Mouse (Mus musculus) midbrain, embryonic 13.5 days (tissue): ENCODE results near the gene Tmx1. TPM values are rescaled to one million over a fixed set of nuclear protein-coding genes. Genes with fewer than 3 reads are reported as not detected.

Experiments
- ATAC-seq: fragments of 200-750 bp; cut with Nextera tagmentation; 2 replicates; pipeline ENCODE4 v1.8.0; 2017; ENCODE audit warnings: mild to moderate bottlenecking, moderate TSS enrichment, moderate library complexity
- H3K27ac ChIP-seq: fragments of 300-500 bp; sonication (generic); 2 replicates; pipeline ENCODE4 v1.5.1; 2015; ENCODE audit warnings: inconsistent platforms, mild to moderate bottlenecking, moderate library complexity
- H3K27me3 ChIP-seq: fragments of 300-500 bp; sonication (generic); 2 replicates; pipeline ENCODE4 v1.6.1; 2015; ENCODE audit warnings: mild to moderate bottlenecking, inconsistent platforms
- H3K36me3 ChIP-seq: fragments of 300-500 bp; sonication (generic); 2 replicates; pipeline ENCODE4 v1.6.1; 2015; ENCODE audit warnings: mild to moderate bottlenecking, inconsistent platforms
- H3K4me1 ChIP-seq: fragments of 300-500 bp; sonication (generic); replicated peaks from 2 replicates; pipeline ENCODE4 v1.6.1; 2015; ENCODE audit warnings: inconsistent platforms
- H3K4me2 ChIP-seq: fragments of 300-500 bp; sonication (generic); replicated peaks from 2 replicates; pipeline ENCODE4 v1.6.1; 2015; ENCODE audit warnings: moderate library complexity, mild to moderate bottlenecking, inconsistent platforms
- H3K4me3 ChIP-seq: fragments of 300-500 bp; sonication (generic); replicated peaks from 2 replicates; pipeline ENCODE4 v1.5.1; 2015; ENCODE audit warnings: mild to moderate bottlenecking, inconsistent platforms
- H3K9ac ChIP-seq: fragments of 300-500 bp; sonication (generic); replicated peaks from 2 replicates; pipeline ENCODE4 v1.6.1; 2015; ENCODE audit warnings: mild to moderate bottlenecking, inconsistent platforms
- H3K9me3 ChIP-seq: fragments of 300-500 bp; sonication (generic); 2 replicates; pipeline ENCODE4 v1.6.1; 2016; ENCODE audit warnings: mild to moderate bottlenecking, inconsistent platforms
- WGBS: fragments of 180-500 bp; shearing (Covaris S2); methylation state at CpG from one replicate; pipeline ENCODE4 v1.1.7; 2015; 5-methylcytosine and 5-hydroxymethylcytosine counted together
- polyA plus RNA-seq: library from polyadenylated mRNA; unstranded; fragments of >200 nt; fragmentation: Nextera tagmentation; extraction: Ambion mirVana; gene quantifications from 2 replicates; pipeline ENCODE4 v1.2.1, GENCODE M21; 2015

Tmx1 gene
- polyA plus RNA-seq, 1 experiment from 2014 or later: 139 TPM

- Histone ChIP-seq H3K4me1 (peaks cover 22% of the 10 kb centered on the region), H3K4me3 (no peak overlapping the region), H3K9ac (no peak overlapping the region), H3K36me3 (no peaks in the 10 kb centered on the region), H3K4me2 (no peak overlapping the region), H3K27me3 (no peaks in the 10 kb centered on the region), H3K9me3 (no peaks in the 10 kb centered on the region), H3K27ac (no peak overlapping the region)
- 85% methylated on average over 3 of the region's 3 CpGs for WGBS
- no peak for ATAC-seq
Measured at GRCm38 (mm10) chr12:70451533-70451932, 1.4 kb upstream of the Tmx1 start.

GRCm38 (mm10) chr12:70452143-70452542, 752 bp upstream of the Tmx1 start:
- Histone ChIP-seq H3K9me3 (no peaks in the 10 kb centered on the region), H3K27ac (no peak overlapping the region; the same call in 1 of the 2 replicates), H3K9ac (no peak overlapping the region), H3K4me2 (peak overlapping the region; percentile 64), H3K4me3 (no peak overlapping the region), H3K4me1 (peaks cover 22% of the 10 kb centered on the region), H3K36me3 (peaks cover 4% of the 10 kb centered on the region), H3K27me3 (no peaks in the 10 kb centered on the region)
- 89% methylated on average over 2 of the region's 2 CpGs for WGBS
- no peak for ATAC-seq

GRCm38 (mm10) chr12:70455226-70455625, 2.3 kb downstream of the Tmx1 start:
- H3K27me3 ChIP-seq: no peaks in the 10 kb centered on the region
- ATAC-seq: no peak
- peaks cover 22% of the 10 kb centered on the region for H3K4me1 ChIP-seq
- peaks cover 29% of the 10 kb centered on the region for H3K36me3 ChIP-seq
- peak overlapping the region; percentile 64; the same call in 1 of the 2 replicates for H3K4me2 ChIP-seq
- WGBS: 94% methylated on average over 8 of the region's 8 CpGs
- H3K27ac ChIP-seq: no peak overlapping the region
- H3K4me3 ChIP-seq: no peak overlapping the region
- H3K9ac ChIP-seq: no peak overlapping the region
- no peaks in the 10 kb centered on the region for H3K9me3 ChIP-seq

DNA sequence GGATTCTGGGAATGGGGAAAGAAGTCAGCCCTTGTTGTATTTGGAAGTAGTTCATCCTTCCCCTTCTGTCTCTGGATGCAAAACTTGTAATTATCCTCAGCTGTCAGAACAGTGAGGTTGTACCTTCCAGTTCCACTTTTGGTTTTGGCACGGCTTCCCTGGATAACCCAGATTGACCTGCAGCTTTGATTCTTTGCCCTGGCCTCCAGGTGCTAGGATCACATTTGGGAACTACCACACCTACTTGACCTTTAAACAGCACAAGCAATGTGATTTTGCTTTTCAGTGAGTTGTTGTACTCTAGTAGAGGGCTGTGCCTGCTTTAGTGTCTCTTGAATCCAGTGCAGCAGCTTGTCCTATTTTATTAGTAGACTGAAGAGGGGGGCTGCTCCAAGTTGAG, 6.7 kb downstream of the Tmx1 start:
- Histone ChIP-seq H3K4me3 (no peak overlapping the region), H3K4me2 (no peak overlapping the region), H3K9me3 (no peaks in the 10 kb centered on the region), H3K4me1 (peaks cover 8% of the 10 kb centered on the region), H3K27ac (no peak overlapping the region), H3K27me3 (no peaks in the 10 kb centered on the region), H3K9ac (no peak overlapping the region), H3K36me3 (peaks cover 54% of the 10 kb centered on the region)
- no peak for ATAC-seq
- 96% methylated on average over 1 of the region's 1 CpGs for WGBS

- no peaks in the 10 kb centered on the region for H3K27me3 ChIP-seq
- no peaks in the 10 kb centered on the region for H3K4me1 ChIP-seq
- H3K4me3 ChIP-seq: no peak overlapping the region
- no peaks in the 10 kb centered on the region for H3K9me3 ChIP-seq
- no peak overlapping the region for H3K9ac ChIP-seq
- WGBS: 87% methylated on average over 4 of the region's 4 CpGs
- peaks cover 69% of the 10 kb centered on the region for H3K36me3 ChIP-seq
- H3K27ac ChIP-seq: no peak overlapping the region
- ATAC-seq: no peak
- H3K4me2 ChIP-seq: no peak overlapping the region
Measured at GRCm38 (mm10) chr12:70464016-70464415, 11.1 kb downstream of the Tmx1 start.

DNA sequence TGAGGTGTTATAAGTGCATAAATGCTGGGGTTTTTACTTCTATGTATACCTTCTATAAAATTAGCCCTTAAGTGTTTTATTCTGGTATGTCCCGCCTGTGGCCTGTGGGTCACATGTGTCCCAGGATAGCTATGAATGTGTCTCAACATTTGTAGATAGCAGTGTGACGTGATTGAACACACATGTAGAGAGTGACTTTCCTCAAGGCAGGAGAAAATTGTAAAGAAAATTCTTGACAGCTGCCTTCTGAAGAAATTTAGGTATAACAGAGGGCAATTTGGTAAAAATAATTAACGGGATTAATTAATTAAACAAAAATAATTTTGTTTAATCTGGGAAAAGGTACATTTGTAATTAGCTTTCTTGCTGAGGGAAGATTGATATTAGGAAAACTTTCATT, 22.4 kb downstream of the Tmx1 start:
- Histone ChIP-seq H3K4me1 (no peaks in the 10 kb centered on the region), H3K4me2 (no peak overlapping the region), H3K36me3 (no peaks in the 10 kb centered on the region), H3K27ac (no peak overlapping the region), H3K27me3 (no peaks in the 10 kb centered on the region), H3K9ac (no peak overlapping the region), H3K9me3 (no peaks in the 10 kb centered on the region), H3K4me3 (no peak overlapping the region)
- 90% methylated on average over 3 of the region's 3 CpGs for WGBS
- no peak for ATAC-seq

DNA sequence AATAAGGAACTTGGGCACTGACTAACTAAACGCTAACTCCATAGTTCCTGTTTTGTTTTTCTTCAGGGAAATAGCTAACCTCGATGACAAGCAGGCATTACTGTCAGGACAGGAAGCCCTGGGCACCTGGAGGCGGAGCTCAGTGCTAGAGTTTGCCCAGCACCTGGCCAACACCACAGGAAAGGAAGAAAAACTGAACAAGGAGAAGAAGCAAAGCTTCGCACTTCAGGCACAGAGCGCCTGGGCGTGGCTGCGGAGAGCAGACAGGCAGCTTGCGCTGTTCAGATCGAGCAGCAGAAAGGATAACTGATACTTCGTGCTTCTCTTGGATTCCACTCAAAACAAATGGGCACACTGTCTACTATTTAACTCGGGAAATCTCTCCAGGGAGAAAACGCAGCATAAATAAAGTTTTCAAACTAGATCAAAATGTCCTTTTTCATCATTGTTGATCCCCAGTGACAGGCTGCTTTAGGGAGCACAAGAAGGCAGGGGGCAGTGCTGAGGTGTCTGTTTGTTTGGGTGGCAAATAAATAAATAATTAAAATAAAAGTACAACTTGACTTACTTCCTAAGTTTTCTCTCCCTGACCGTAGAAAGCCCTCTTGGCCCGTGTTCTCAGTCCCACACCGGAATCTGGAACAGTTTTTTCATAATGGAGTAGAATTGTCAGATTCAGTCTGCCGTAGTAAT, 24.1 kb downstream of the Tmx1 start:
- Histone ChIP-seq H3K27me3 (no peaks in the 10 kb centered on the region), H3K4me3 (no peak overlapping the region), H3K9ac (no peak overlapping the region), H3K9me3 (no peaks in the 10 kb centered on the region), H3K36me3 (no peaks in the 10 kb centered on the region), H3K27ac (no peak overlapping the region), H3K4me2 (no peak overlapping the region), H3K4me1 (no peaks in the 10 kb centered on the region)
- 87% methylated on average over 16 of the region's 16 CpGs for WGBS
- ATAC-seq: no peak

GRCm38 (mm10) chr12:70477593-70478287, 24.8 kb downstream of the Tmx1 start:
- Histone ChIP-seq H3K27ac (no peak overlapping the region), H3K27me3 (no peaks in the 10 kb centered on the region), H3K36me3 (no peaks in the 10 kb centered on the region), H3K4me2 (no peak overlapping the region), H3K9ac (no peak overlapping the region), H3K4me3 (no peak overlapping the region), H3K9me3 (no peaks in the 10 kb centered on the region), H3K4me1 (no peaks in the 10 kb centered on the region)
- no peak for ATAC-seq
- 78% methylated on average over 16 of the region's 16 CpGs for WGBS

DNA sequence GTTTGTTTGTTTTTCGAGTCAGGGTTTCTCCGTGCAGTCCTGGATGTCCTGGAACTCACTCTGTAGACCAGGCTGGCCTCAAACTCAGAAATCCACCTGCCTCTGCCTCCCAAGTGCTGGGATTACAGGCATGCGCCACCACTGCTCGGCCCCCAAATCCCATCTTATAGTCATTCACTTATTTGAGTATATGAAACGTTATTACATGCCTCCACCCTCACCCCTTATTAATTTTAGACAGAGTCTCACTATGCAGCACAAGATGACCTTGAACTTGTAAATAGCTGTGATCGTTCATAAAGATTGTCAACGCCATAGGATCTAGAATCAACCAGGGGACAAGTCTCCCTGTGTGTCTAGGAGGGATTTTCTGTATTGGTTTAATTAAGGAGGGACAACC, 33.1 kb downstream of the Tmx1 start:
- no peak overlapping the region for H3K27ac ChIP-seq
- H3K4me1 ChIP-seq: no peaks in the 10 kb centered on the region
- 91% methylated on average over 7 of the region's 7 CpGs for WGBS
- no peaks in the 10 kb centered on the region for H3K36me3 ChIP-seq
- no peak overlapping the region for H3K4me3 ChIP-seq
- no peak for ATAC-seq
- H3K4me2 ChIP-seq: no peak overlapping the region
- no peak overlapping the region for H3K9ac ChIP-seq
- no peaks in the 10 kb centered on the region for H3K9me3 ChIP-seq
- no peaks in the 10 kb centered on the region for H3K27me3 ChIP-seq

DNA sequence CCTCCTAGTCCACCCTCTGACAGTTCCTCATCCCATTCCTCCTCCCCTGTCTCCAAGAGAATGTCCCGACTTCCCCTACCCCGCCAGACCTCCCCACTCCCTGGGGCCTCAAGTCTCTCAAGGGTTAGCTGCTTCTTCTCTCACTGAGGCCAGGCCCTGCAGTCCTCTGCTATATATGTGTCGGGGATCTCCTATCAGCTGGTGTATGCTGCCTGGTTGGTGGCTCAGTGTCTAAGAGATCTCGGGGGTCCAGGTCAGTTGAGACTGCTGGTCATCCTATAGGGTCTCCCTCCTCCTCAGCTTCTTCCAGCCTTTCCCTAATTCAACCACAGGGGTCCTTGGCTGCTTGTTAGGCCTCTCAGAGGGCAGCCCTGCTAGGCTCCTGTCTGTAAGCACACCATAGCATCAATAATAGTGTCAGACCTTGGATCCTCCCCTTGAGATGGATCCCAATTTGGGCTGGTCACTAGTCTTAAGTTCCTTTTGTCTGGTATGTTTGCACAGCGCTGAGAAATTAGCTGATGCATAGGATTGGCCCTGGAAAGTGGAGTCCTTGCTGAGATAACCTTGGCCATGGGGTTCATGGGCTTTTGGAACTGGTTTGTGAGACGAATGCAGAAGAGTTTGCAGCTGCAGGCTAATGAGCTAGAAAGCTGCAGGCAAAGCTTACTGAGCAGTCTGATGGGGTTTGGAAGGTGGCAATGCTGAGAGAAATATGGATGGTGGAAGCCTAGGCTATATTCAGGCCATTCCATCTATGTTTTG, 34.0 kb downstream of the Tmx1 start:
- Histone ChIP-seq H3K9ac (no peak overlapping the region), H3K36me3 (no peaks in the 10 kb centered on the region), H3K9me3 (no peaks in the 10 kb centered on the region), H3K4me3 (no peak overlapping the region), H3K4me2 (no peak overlapping the region), H3K27ac (no peak overlapping the region), H3K27me3 (no peaks in the 10 kb centered on the region), H3K4me1 (no peaks in the 10 kb centered on the region)
- 81% methylated on average over 6 of the region's 6 CpGs for WGBS
- ATAC-seq: no peak

- Histone ChIP-seq H3K27ac (no peak overlapping the region), H3K4me2 (no peak overlapping the region), H3K27me3 (no peaks in the 10 kb centered on the region), H3K9ac (no peak overlapping the region), H3K36me3 (no peaks in the 10 kb centered on the region), H3K9me3 (no peaks in the 10 kb centered on the region), H3K4me3 (no peak overlapping the region), H3K4me1 (peaks cover 10% of the 10 kb centered on the region)
- WGBS: 94% methylated on average over 10 of the region's 10 CpGs
- no peak for ATAC-seq
Measured at GRCm38 (mm10) chr12:70492441-70492840, 39.5 kb downstream of the Tmx1 start.
